8 mouse cellular contexts compared by ENCODE assay signal in the genomic region with DNA sequence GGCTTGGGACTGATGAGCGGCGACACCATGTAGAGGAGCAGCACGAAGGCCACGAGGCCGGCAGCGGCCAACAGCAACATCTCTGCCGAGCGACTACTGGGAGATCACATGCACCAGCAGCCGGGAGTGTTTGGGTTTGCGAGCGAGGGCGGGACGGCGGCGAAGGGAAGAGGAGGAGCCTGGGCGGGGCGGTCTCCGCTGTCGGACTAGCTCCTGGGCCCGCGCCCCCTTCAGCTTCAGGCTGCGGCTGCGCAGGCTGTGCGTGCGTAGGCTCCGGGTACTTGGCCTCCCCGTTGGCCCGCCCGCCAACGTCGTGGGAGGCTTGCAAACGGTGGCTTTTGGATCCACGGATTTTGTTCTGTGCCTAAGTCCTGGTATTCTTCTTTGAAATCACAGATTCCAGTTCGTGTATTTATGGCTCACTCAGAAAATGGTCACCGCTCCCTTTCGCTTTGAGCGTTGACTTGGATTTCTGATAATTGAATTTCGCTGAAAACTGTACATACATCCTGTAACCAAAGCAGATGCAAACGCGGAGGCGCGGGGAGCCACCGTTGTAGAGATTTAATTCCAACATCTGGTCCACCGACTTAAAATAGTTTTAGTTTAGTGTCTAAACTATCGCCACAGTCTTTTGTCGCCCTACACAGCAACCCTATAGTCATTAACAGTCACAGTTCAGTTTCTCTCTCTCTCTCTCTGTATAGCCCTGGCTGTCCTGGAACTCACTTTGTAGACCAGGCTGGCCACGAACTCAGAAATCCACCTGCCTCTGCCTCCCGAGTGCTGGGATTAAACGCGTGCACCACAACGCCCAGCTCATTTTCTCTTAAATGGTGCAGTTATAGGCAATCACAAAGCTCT. TPM values are rescaled to one million over a fixed set of nuclear protein-coding genes. Genes with fewer than 3 reads are reported as not detected.
DNase-seq lines count a peak whose midpoint lies in the region; ATAC-seq and TF ChIP-seq lines count a peak whose summit lies in the region.

Gene Kdsr, minus strand, starts transcription at position 156 of the 864 bp plus-strand sequence.

- H3K9me3 ChIP-seq in megakaryocyte, embryonic 14.5 days, result no peaks in the 10 kb centered on the region

- DNase-seq in gastrocnemius, adult 8-10 months (ENCODE audit: low spot score in 2 of 2), result peak; percentile 94 to 97
- DNase-seq in hindlimb bud, embryonic 11.5 days (ENCODE audit: extremely low spot score, low read depth, low spot score), result peak; percentile 73
- DNase-seq in left cerebral cortex, adult 8-10 months (ENCODE audit: low spot score in 2 of 2), result peak; percentile 89 to 98
- peak; percentile 98 to 99 for DNase-seq in right cerebral cortex, postnatal 10 days (ENCODE audit: low spot score in 2 of 2)
- peak; percentile 88 for DNase-seq in urinary bladder, postnatal 25 days (ENCODE audit: low spot score)

- peak; percentile 91 for ATAC-seq in activated CD4-positive, CD25-positive, alpha-beta regulatory T cell, adult 4 months

- peak within 1 kb of the TSS; percentile 19 for H3K27ac ChIP-seq in cortical plate, adult 2 months (ENCODE audit: insufficient read depth, low read length)

- H3K4me3 ChIP-seq in cortical plate, adult 2 months (ENCODE audit: insufficient read depth, low read length), result peak within 1 kb of the TSS; percentile 70
- peak within 1 kb of the TSS; percentile 93 for H3K4me3 ChIP-seq in megakaryocyte, embryonic 14.5 days (replicated peaks)

- TF ChIP-seq POLR2A in cortical plate, adult 2 months (IDR thresholded peaks at IDR 0.05; ENCODE audit: extremely low read depth, insufficient read depth, low read length), result peak; percentile 95

- peaks cover 2% of the 10 kb centered on the region; the same call in 1 of the 2 replicates for H3K4me1 ChIP-seq in cortical plate, adult 2 months (ENCODE audit: control insufficient read depth, insufficient read depth, low read length)
- peaks cover 41% of the 10 kb centered on the region for H3K4me1 ChIP-seq in megakaryocyte, embryonic 14.5 days

- no peaks in the 10 kb centered on the region for H3K27me3 ChIP-seq in megakaryocyte, embryonic 14.5 days (replicated peaks)

- peaks cover 24% of the 10 kb centered on the region for H3K36me3 ChIP-seq in megakaryocyte, embryonic 14.5 days (replicated peaks; ENCODE audit: low read length)

- no peak for TF ChIP-seq CTCF in cortical plate, adult 2 months (IDR thresholded peaks at IDR 0.05; ENCODE audit: extremely low read depth, insufficient read depth, low read length)

RNA-seq across cellular contexts. Expression of gene Kdsr, which starts in this region (rescaled TPM):
- polyA plus RNA-seq in activated CD4-positive, CD25-positive, alpha-beta regulatory T cell, adult 4 months (2017; shearing (Covaris generic)), result 10 to 100 TPM; 26.6 to 27.8 TPM
- polyA plus RNA-seq in cortical plate, adult 2 months (2012; rRNA removed), result 18.7 and 20.5 TPM in 2 replicates
- 1 to 10 TPM; 2.6 to 4.6 (median 4.0) TPM for total RNA-seq in gastrocnemius, adult 8-10 months (2022)
- 10 to 100 TPM; 26.3 to 28.6 (median 28.1) TPM for total RNA-seq in left cerebral cortex, adult 8-10 months (2022)
- polyA plus RNA-seq in megakaryocyte, embryonic 14.5 days (2012; ENCODE audit: insufficient read depth, low replicate concordance), result 0.53 TPM in 1 of 2 replicates, not detected in the other

Comparison
In these comparisons a context has a peak if more than half of its experiments do, and no peak if none do; other contexts are left out.
1. Peak in every context shown above with its lines: DNase-seq, ATAC-seq, H3K4me3 ChIP-seq and H3K27ac ChIP-seq.
2. RNA of gene Kdsr (total RNA-seq): 26.3 to 28.6 TPM in left cerebral cortex, adult 8-10 months; 2.6 to 4.6 TPM in gastrocnemius, adult 8-10 months; every median in the first group is over 4 times any median in the second.